Mouse (Mus musculus): ENCODE measurements around the gene Vmn2r120. TPM values are rescaled to one million over a fixed set of nuclear protein-coding genes. Genes with fewer than 3 reads are reported as not detected.

The Vmn2r120 gene
- under 1 TPM; 0.06 to 0.09 TPM for polyA plus RNA-seq (2017; shearing (Covaris generic))

DNA sequence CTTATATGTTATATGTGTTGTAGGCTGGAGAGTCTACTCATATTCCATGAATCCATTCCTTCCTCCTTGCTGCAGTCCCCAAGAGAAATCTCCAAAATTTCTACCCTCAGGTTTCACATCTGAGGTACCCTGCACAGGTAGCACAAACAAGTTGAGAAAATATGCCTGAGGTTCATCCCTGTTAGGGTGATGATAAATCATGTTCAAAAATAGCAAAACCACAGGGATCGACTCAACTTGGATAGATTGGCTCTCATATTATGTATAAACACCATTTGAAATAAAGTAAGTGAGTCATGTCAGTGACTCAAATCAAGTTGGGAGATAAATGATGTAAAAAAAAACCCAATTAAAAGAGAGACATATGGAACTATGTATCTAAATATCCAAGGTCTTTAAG lies at the start of gene Vmn2r120:
Gene Vmn2r120 (minus strand): TSS at position 101 of the 400 bp plus-strand sequence.

Other genes starting within 250 kb of the Vmn2r120 start
- 1 to 10 TPM in 1 of 2 experiments, under 1 TPM in 1; 0.43 to 3.2 TPM for gene Adgre1, start 186.8 kb downstream of the Vmn2r120 start, polyA plus RNA-seq (2017; shearing (Covaris generic))
- gene Gm21834, start 196.7 kb upstream of the Vmn2r120 start, polyA plus RNA-seq (2017; shearing (Covaris generic)) = not detected
- under 1 TPM; 0.04 to 0.39 TPM for gene Cntnap5c, start 224.1 kb upstream of the Vmn2r120 start, polyA plus RNA-seq (2017; shearing (Covaris generic))